Mouse (Mus musculus): ENCODE measurements at regions not wholly inside any gene's neighbourhood (a gene's known extent, or its start where the extent isn't known, plus 50 kb on each side); places are given as distances from the start of the nearest gene placed in this dataset.

GRCm38 (mm10) chr6:99899704-99900103, 173.5 kb upstream of the Prok2 start:
- TF ChIP-seq CHD2 (IDR thresholded peaks at IDR 0.05; ENCODE audit: low read depth, low read length) (no peak), ZC3H11A (IDR thresholded peaks at IDR 0.05; ENCODE audit: borderline replicate concordance, low read depth, low read length) (no peak), MAFK (IDR thresholded peaks at IDR 0.05; ENCODE audit: insufficient read depth, low read depth, low read length) (no peak), ZNF384 (IDR thresholded peaks at IDR 0.05; ENCODE audit: low read depth, low read length) (no peak)
